Mouse (Mus musculus) gastrocnemius, adult 2 months (tissue): ENCODE results near the gene Aff3. TPM values are rescaled to one million over a fixed set of nuclear protein-coding genes. Genes with fewer than 3 reads are reported as not detected.

Source experiments
- DNase-seq: peaks from one replicate; pipeline ENCODE4 v3.0.0; 2022
- H3K27ac ChIP-seq: fragments of 200-600 bp; 2 replicates; pipeline ENCODE4 v1.8.1; 2022; ENCODE audit warnings: mild to moderate bottlenecking
- H3K4me3 ChIP-seq: fragments of 200-600 bp; 2 replicates; pipeline ENCODE4 v1.8.1; 2022; ENCODE audit warnings: mild to moderate bottlenecking, moderate library complexity
- CTCF ChIP-seq: fragments of 200-600 bp; IDR thresholded peaks from 2 replicates; pipeline ENCODE4 v1.8.1; 2022; ENCODE audit warnings: antibody characterized with exemption, mild to moderate bottlenecking, moderate library complexity
- intact Hi-C: fragments of 180-260 bp; cut with DNase I; formaldehyde crosslinking; loops from one replicate; pipeline ENCODE4 v1.15.1; 2025
- total RNA-seq, 2 experiments: library from RNA; stranded (reverse); gene quantifications; 2 replicates each; pipeline ENCODE4 v1.2.3; 2021

The Aff3 gene
- total RNA-seq, 2 experiments from 2014 or later, result 1.2 to 4.4 TPM

DNA sequence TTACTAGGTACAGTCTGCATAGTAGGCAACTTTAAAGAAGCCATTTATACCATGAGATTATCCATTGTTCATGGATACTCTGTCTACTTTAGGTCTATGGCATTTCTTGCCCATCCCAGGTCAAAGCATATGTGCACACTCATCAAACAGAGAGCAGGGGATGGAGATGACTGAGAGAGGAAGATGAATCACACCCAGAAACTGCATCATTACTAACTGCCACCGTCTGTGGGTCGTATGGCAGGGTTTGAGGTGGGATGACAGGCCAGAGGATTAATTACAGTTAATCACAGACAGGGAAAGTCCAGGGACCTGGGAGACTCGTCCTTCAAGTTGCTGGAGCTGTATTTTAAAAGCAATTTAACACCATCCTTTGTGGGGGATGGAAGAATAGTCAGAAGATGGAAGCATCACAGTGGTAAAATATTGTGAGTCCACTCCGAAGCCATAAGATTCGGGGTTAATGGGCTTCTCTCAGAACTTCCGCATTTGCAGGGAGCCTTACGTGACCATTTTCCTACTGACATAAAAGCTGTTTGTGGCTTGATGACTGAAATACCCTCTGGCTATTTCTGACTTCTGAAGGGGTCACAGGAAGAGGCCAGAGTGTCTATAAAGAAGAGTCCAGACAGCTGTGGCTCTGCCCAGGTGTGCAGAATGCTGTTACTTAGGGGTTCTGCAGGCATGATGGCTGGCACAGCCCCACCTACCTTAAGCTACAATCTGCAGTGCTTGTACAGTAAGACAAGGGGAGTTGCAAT, 427.5 kb downstream of the Aff3 start:
- H3K27ac ChIP-seq, result no peak overlapping the region
- TF ChIP-seq CTCF, result no peak
- intact Hi-C loops, result no loop called here
- no peak for DNase-seq
- no peak overlapping the region for H3K4me3 ChIP-seq

DNA sequence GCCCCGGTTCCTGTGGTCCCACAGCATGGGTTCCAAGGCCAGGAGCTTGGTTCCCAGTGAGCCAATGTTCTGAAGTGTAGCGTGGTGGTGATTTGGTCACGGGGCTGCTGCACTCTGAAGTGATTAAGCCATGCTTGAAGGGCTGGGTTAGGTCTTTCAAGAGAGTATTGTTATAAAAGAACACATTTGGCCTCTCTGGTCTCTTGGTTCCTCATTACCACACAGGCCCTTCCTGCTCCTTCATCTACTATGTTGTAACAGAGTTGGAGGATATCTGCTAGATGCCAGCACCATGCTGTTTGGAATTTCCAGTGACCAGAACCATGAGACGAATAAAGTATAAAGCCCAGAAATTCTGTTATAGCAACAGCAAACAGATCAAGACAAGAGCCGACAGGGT, 431.6 kb downstream of the Aff3 start:
- DNase-seq, result no peak
- TF ChIP-seq CTCF, result no peak
- intact Hi-C loops, result no loop called here
- Histone ChIP-seq H3K27ac (no peak overlapping the region), H3K4me3 (no peak overlapping the region)

DNA sequence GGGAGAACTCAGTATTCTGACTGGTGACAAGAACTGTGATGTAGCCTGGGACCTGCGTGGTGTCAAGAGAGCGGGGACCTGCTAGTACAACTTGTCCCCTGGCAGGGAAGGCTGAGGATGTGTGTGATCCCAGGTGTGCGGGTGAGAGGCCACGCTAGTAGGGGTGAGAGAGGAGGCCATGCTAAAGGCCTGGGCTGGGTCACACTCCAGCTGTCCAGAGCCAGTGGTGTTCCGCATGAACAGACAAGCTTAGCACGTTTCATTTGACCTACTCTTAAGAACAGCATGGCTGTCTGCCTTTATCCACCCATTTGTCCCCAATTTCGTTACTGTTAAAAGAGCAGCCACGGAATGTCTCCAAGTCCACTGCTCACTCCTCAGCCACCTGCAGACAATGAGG, 434.7 kb downstream of the Aff3 start:
- H3K4me3 ChIP-seq, result no peak overlapping the region
- H3K27ac ChIP-seq, result no peak overlapping the region
- intact Hi-C loops, result no loop called here
- no peak for DNase-seq
- TF ChIP-seq CTCF, result no peak

DNA sequence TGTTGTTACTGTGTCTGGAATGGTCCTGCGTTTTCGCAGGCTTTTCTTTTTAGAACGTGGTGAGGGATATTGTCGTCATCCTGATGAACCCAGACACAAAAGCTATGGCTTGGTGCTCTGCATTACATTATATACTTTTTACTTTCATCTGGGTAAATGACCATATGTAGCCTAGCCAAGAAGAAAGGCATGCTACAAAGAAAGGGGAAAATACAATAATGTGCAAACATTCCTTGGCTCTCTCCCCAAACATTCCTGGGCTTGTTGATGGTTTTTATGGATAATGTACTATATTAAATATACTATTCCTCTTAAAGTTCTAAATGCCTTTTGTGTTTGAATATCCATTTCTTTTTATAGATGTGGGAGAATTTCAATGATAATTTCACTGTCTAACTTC, 435.9 kb downstream of the Aff3 start:
- intact Hi-C loops, result no loop called here
- DNase-seq, result no peak
- Histone ChIP-seq H3K27ac (no peak overlapping the region), H3K4me3 (no peak overlapping the region)
- TF ChIP-seq CTCF, result no peak

DNA sequence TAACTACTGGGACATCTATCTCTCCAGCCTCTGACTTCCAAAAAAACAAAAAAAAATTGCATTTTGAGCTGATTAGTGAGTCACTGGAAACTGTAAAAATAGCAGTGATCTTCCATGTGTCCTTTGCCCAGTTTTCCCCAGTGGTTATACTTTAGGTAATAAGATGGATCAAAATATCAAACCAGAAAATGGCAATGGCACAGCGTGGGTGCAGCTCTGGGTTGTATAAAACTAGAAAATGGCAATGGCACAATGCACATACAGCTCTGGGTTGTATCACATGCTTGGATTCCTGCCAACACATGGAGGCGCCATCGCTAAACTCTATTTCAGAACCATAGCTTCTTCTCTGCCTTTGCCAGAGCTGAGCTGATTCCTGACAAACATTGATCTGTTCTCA, 439.6 kb downstream of the Aff3 start:
- DNase-seq, result no peak
- H3K4me3 ChIP-seq, result no peak overlapping the region
- TF ChIP-seq CTCF, result no peak
- intact Hi-C loops, result no loop called here
- H3K27ac ChIP-seq, result no peak overlapping the region

DNA sequence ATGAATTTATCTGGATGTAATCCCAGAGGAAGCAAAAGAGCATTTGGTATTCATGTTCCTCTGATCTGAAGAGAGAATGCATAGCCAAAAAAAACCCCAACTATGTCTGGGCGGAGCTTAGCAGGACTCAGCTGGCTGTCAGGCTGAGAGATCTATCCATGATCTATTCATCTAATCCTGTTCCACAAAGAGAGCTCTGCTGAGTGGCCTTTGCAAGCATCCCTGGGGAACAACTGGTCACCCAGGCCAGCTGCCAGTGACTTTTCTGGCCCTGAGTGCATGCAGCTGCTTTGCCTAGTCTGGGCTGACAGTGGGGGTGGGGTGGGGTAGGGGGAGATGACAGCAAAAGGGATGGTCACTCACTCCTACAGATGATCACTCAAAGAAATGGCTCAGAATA, 442.6 kb downstream of the Aff3 start:
- DNase-seq, result peak; percentile 78
- intact Hi-C loops, result no loop called here
- no peak overlapping the region for H3K4me3 ChIP-seq
- peak overlapping the region; percentile 60 for H3K27ac ChIP-seq
- TF ChIP-seq CTCF, result no peak

DNA sequence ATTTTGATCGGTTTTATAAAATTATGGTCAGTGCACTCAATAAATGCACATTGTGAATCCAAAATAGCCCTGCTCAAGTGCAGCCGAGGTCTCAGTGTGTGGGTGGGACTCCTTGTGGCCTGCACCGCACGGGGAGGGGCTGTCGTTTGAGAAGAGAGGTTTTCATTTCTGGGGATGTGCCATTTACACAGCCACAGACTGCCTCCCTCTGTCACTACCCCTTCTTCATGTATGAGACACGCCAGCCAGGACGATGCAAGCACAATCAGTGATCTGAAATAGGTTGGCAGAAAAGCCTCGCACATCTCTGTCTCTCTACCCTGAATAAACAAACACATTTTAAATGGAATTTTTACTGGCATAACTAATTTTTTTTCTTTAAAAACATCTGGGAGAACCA, 443.3 kb downstream of the Aff3 start:
- no peak overlapping the region for H3K4me3 ChIP-seq
- TF ChIP-seq CTCF, result no peak
- H3K27ac ChIP-seq, result peak overlapping the region; percentile 60
- intact Hi-C loops, result no loop called here
- DNase-seq, result no peak

DNA sequence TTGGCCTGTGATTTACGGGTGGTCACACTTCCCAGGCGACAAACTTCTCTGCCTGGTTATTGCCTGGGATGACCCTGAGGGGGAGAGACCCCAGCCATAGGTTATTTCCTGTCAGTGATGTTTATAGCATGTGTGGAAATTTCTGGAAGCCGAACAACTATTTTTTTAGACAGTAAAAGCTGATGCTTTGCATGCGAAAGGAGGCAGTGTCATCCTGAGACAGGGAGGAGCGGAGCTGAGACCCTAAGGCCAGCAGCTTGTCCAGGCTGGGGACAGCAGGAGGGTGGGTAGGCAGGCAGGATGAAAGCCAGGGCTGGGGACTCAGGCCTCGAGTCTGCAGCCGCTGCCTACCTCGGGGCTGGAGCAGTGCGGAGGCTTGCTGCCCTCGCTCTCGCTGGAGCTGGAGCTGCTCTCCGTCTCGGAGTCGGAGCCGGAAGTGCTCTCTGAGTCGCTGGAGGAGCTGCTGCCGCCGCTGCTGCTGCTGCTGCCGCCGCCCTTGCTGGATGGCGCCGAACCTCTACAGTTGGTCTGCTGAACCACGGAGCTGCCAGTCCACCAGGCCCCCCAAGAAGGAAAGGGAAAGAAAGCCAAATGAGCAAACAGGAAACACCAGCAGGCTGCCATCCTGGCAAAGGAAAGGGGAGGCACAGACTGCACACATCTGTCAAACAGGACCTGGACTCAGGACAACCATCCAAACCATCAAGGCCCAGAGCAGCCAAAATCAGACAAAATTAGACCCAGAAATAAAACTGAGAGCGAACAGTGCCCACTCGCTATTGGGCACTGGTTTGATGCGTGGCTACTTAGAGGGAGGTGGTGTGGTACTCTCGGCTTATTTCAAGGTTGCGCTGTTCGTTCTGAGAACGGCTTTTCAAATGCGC, 446.6 kb downstream of the Aff3 start:
- peak; percentile 65 for DNase-seq
- TF ChIP-seq CTCF, result no peak
- Histone ChIP-seq H3K27ac (peak overlapping the region; percentile 68), H3K4me3 (peak overlapping the region; percentile 67)
- intact Hi-C loops, result no loop called here

DNA sequence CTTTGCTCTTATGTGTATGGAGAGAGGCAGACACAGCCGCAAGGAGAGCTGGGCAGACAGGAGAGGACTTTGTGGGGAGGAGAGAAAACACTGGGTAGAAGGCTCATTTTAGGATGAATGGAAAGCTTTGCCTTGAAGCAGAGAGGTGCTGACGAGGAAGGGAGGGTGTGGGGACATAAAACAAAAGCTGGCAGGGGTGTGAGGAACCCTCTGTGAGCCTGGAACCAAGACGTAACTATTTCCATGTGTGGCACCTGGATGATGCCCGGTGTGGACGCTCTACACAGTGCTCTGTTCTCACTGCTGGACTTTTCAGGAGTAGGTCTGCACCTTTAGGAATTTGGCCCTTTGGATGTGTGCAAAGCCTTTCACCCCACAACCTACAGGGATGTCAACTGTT, 447.7 kb downstream of the Aff3 start:
- no peak for DNase-seq
- Histone ChIP-seq H3K4me3 (no peak overlapping the region), H3K27ac (no peak overlapping the region)
- TF ChIP-seq CTCF, result no peak
- intact Hi-C loops, result no loop called here

DNA sequence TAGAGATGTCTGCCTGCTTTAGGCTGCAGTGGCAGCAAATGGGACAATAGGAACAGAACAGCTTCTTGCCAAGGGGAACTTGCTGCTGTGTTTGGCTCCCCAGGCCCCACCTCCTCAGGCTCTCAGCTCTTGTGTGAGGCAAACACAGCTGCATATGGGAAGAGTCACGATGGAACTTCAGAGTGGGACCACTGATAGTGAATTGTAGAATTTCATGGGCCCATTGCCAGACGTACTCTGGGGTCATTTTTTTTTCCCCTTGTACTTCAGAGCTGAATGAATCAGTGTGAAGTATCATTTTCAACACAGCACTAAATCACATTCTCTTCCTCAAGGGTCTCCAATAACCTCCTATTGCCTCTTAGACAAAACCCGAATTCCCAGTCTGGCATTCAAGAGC, 451.4 kb downstream of the Aff3 start:
- intact Hi-C loops, result no loop called here
- TF ChIP-seq CTCF, result no peak
- no peak for DNase-seq
- Histone ChIP-seq H3K27ac (no peak overlapping the region), H3K4me3 (no peak overlapping the region)

DNA sequence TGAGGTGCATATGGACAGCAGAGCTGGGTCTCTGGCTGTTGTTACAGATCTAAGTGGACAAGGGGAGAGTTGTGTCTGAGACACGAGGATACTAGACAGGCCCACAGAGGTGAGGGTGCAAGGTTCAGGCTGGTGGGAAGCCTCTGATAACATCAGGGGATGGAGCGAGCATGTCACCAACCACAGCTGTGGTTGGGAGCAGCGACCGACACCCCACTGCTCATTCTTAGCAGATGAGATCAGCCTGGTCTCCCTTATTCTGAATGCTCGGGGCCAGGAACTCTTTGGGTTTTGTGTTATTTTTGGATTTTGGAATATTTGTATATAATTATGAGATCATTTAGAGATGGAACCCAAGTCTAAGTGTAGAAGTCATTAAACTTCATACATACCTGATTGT, 452.4 kb downstream of the Aff3 start:
- intact Hi-C loops, result no loop called here
- no peak overlapping the region for H3K4me3 ChIP-seq
- no peak for DNase-seq
- no peak for TF ChIP-seq CTCF
- no peak overlapping the region for H3K27ac ChIP-seq

DNA sequence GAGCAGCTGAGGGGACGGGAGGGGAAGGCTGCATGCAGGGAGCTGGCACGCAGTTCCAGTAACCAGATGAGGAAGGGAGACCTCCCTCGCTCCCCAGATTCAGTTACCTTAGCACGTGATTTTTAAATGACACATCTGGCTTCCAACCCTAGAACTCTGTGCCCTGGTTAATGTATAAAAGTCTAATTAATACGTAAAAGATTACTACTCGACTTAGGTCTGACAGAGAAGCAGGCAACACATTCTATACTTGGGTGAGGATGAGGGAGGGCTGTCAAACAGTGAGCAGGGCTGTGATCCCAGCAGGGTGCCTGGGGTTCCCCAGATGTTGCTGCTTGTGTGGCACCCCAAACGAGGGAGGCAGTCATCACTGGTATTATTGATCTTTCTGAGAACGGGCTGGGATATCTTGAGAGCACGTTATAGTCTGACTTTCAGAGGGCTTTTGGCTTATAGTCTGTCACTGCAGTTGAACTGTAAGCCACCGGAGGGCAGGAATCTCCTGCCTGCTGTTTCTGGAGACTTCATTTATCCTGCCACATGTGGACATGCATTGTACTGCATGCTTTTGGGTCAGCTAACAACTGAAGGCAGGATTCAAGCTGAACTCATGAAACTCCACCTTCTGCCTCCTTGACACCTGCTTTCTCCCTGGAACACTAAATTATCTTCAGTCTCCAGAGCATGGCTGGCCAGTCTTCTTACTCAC, 462.1 kb downstream of the Aff3 start:
- peak overlapping the region; percentile 12 for H3K27ac ChIP-seq
- no peak overlapping the region for H3K4me3 ChIP-seq
- intact Hi-C loops, result loop anchor here (5.0 kb wide), 1 partner anchor 40 kb away; no protein-coding TSS in a partner anchor
- TF ChIP-seq CTCF, result peak; percentile 76
- peak; percentile 27 for DNase-seq

DNA sequence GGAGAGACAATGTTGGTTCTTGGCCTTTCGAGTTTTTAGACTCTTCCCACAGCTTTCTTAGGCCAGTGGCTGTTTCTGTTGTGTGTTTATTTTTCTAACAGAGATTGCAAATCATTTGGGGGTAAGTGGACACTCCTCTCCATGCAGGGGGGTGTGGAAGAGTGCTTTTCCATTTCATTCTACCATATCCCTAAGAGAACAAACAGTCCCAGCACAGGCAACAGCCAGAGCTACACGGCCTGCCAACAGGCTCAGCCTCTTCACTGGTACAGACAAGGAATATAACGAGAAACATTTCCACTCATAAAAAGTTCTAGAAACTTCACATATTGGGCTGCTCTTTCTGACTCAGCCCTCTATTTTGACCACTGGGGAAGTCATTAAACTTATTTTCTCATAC, 463.0 kb downstream of the Aff3 start:
- no peak for TF ChIP-seq CTCF
- intact Hi-C loops, result loop anchor here (5.0 kb wide), 1 partner anchor 41 kb away; no protein-coding TSS in a partner anchor
- H3K27ac ChIP-seq, result peak overlapping the region; percentile 12; the same call in 1 of the 2 replicates
- peak; percentile 36 for DNase-seq
- no peak overlapping the region for H3K4me3 ChIP-seq
